Mouse (Mus musculus) urinary bladder, postnatal 4 days (tissue): ENCODE results near the gene Trpd52l3.

ENCODE experiments used
- DNase-seq, 2 experiments: peaks; one replicate each; pipeline ENCODE4 v3.0.0; 2021 to 2022; ENCODE audit warnings: low spot score in 2 of 2

The Trpd52l3 gene

GRCm38 (mm10) chr19:30029894-30030635 is 26.5 kb downstream of the Trpd52l3 start, which contains the start of gene Uhrf2:
TSS of gene Uhrf2 (plus strand) at chr19:30030513.
- DNase-seq = peak; percentile 96 to 97

- no peak for DNase-seq
Measured at GRCm38 (mm10) chr19:30030636-30031467, 27.3 kb downstream of the Trpd52l3 start.

DNA sequence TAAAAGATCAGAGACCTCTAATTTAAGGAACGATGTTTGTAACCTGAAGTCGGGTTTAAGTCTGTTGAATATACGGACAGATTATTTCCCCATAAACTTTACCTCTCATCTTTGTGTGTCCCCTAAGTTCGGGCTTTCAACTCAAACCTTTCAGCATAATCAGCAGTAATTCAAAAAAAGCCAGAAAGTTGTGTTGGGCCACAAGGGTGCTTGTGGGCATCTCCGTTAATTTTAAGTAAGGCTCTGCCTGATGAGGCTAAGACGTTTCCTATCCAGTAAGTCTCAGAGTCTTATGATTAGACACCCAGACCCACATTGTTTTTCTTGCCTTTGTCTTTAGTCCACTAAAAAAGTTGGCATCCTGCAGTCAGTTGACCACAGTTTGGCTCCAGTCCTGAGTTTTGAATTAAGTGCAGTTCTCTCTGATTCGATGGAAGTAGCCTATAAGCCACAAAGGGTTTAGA is 27.9 kb downstream of the Trpd52l3 start:
- DNase-seq = no peak

GRCm38 (mm10) chr19:30032206-30032605 is 28.6 kb downstream of the Trpd52l3 start:
- no peak for DNase-seq

DNA sequence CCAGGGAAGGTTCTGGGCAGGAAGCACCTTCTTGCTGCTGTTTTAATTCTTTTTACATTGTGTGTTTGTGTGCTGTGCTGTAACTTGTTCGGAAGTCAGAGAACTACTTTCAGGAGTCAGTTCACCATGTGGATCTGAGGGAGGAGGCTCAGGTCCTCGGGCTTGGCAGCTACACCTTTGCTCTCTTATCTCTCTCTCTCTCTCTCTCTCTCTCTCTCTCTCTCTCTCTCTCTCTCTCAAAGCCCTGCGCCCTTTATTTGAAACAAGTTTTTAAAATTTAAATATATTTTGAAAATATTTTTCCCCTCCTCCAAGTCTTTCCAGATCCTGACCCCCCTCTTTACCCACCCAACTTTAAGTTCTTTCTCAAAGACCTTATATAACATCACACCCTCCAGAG is 31.8 kb downstream of the Trpd52l3 start:
- DNase-seq = no peak

- DNase-seq = no peak
Measured at GRCm38 (mm10) chr19:30043691-30044090, 40.1 kb downstream of the Trpd52l3 start.

- no peak for DNase-seq
Measured at GRCm38 (mm10) chr19:30044630-30045029, 41.0 kb downstream of the Trpd52l3 start.

DNA sequence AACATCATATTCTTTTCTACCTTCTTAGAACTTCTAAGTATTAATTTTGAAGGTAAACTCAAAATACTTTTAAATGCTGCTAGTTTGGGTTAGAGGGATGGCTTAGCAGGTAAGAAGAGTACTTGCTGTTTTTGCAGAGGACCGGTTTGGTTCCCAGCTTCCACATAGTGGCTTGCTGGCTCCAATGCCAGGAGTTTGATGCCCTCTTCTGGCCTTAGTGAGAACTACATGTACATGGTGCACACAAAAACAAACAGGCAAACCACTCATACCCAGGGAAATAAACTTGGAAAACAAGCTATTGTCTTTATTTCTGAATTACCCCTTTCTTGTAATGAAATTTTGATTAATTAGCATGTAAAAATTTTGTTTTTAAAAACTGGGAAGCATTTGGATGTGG is 42.3 kb downstream of the Trpd52l3 start:
- no peak for DNase-seq

DNA sequence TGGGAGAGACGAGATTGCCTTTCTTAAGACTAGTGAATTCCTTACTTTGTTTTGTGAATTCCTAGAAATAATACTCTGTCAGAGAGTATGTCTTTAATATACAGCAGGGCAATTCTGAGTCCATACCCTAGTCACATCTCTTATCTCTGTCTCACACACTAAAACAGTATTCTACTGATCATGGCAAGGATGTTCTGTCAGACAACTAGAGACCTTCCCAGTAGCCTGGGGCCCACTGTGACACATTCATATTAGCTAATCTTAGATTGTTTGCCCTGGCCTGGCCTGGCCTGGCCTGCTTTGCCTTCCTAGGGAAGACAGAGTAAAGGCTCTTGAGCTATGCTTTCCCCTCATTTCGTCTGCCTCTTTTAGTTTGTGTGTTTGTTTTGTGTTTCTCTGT is 47.0 kb downstream of the Trpd52l3 start:
- DNase-seq = no peak

DNA sequence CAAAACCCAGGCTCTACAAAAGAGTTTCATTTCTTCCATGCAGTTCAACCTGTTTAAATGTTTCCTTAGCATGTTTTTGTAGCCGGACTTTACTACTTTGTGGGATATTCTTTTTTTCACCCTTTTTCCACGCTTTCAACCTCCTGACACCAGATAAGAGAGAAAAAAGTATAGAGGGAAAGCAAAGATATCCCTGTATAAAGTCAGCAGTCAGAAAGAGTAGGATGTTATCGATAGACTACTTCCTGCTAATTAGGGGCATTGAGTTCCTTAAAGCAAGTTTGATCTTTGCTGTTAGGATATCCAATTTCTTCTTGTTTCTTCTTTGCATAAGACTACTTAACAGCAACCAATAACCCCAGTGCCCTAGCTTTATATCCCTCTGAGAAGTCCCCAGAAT is 47.9 kb downstream of the Trpd52l3 start:
- no peak for DNase-seq

GRCm38 (mm10) chr19:30054218-30054617 is 50.6 kb downstream of the Trpd52l3 start:
- DNase-seq = no peak
